Mouse (Mus musculus): ENCODE measurements around the gene Tpbg. TPM values are rescaled to one million over a fixed set of nuclear protein-coding genes. Genes with fewer than 3 reads are reported as not detected.

Gene Tpbg
- total and polyA plus RNA-seq, 3 experiments, result not detected

- Histone ChIP-seq H3K27ac (ENCODE audit: insufficient read depth, low read depth) (no peak overlapping the region), H3K27me3 (replicated peaks) (no peaks in the 10 kb centered on the region), H3K79me2 (replicated peaks; ENCODE audit: control insufficient read depth, extremely low read depth, insufficient read depth, poor library complexity, severe bottlenecking) (no peaks in the 10 kb centered on the region), H3K4me1 (ENCODE audit: control insufficient read depth in 1 of 2, insufficient read depth in 2 of 2) (peaks cover 4 to 7% of the 10 kb centered on the region in 2 experiments), H3K9me3 (replicated peaks; ENCODE audit: low read length) (no peaks in the 10 kb centered on the region), H3K4me3 (replicated peaks in 1 of 3; ENCODE audit: low read depth in 2 of 3, low read length in 2 of 3, poor library complexity in 1 of 3) (no peak overlapping the region), H3K36me3 (replicated peaks in 1 of 2; ENCODE audit: control insufficient read depth in 1 of 2, insufficient read depth in 1 of 2, low read length in 1 of 2) (no peaks in the 10 kb centered on the region), H3K4me2 (ENCODE audit: insufficient read depth, low read depth, poor library complexity, severe bottlenecking) (no peak overlapping the region), H3K9ac (ENCODE audit: insufficient read depth, low read depth) (no peak overlapping the region)
- DNase-seq (ENCODE audit: extremely low read depth), result no peak
- in situ Hi-C loops (cut with MboI; ENCODE audit: low pct_ligation_motif_present, low pct_unique_long_range_greater_than_20kb, low sequenced_read_pairs) (no loop called here), dilution Hi-C loops (cut with MboI; ENCODE audit: extremely low pct_ligation_motif_present, extremely low pct_unique_long_range_greater_than_20kb, low sequenced_read_pairs) (no loop called here)
- TF ChIP-seq CTCF (conservative IDR thresholded peaks at IDR 0.05 in 1 of 2, IDR thresholded peaks at IDR 0.05 in 1 of 2; ENCODE audit: low read depth in 2 of 2, low read length in 2 of 2) (no peak), BHLHE40 (IDR thresholded peaks at IDR 0.05; ENCODE audit: low read depth, low read length) (no peak), UBTF (IDR thresholded peaks at IDR 0.05; ENCODE audit: low read depth, low read length) (no peak), ZKSCAN1 (IDR thresholded peaks at IDR 0.05; ENCODE audit: borderline replicate concordance, low read depth, low read length) (no peak), PAX5 (IDR thresholded peaks at IDR 0.05; ENCODE audit: low read length) (no peak), JUN (IDR thresholded peaks at IDR 0.05; ENCODE audit: insufficient read depth, low read depth, low read length) (no peak), TBP (conservative IDR thresholded peaks at IDR 0.05; ENCODE audit: low read depth, low read length) (no peak), ZMIZ1 (IDR thresholded peaks at IDR 0.05; ENCODE audit: low read depth, low read length) (no peak), USF2 (conservative IDR thresholded peaks at IDR 0.05; ENCODE audit: low read depth, low read length) (no peak), JUND (conservative IDR thresholded peaks at IDR 0.05; ENCODE audit: low read depth, low read length) (no peak), MAX (IDR thresholded peaks at IDR 0.05; ENCODE audit: low read length) (no peak), KAT2A (IDR thresholded peaks at IDR 0.05; ENCODE audit: insufficient replicate concordance, low read length) (no peak), NELFE (IDR thresholded peaks at IDR 0.05; ENCODE audit: low read depth, low read length) (no peak), MYC (IDR thresholded peaks at IDR 0.05; ENCODE audit: low read depth, low read length) (no peak), EP300 (IDR thresholded peaks at IDR 0.05; ENCODE audit: low read length) (no peak), IRF4 (IDR thresholded peaks at IDR 0.05; ENCODE audit: low read depth, low read length) (no peak), ETS1 (conservative IDR thresholded peaks at IDR 0.05; ENCODE audit: low read depth, low read length) (no peak)
Measured at GRCm38 (mm10) chr9:85856511-85856910, 14.3 kb downstream of the Tpbg start.

GRCm38 (mm10) chr9:85861065-85861464 lies 18.9 kb downstream of the Tpbg start:
- no peak overlapping the region for H3K27ac ChIP-seq (ENCODE audit: insufficient read depth, low read depth)
- in situ Hi-C loops (cut with MboI; ENCODE audit: low pct_ligation_motif_present, low pct_unique_long_range_greater_than_20kb, low sequenced_read_pairs) (no loop called here), dilution Hi-C loops (cut with MboI; ENCODE audit: extremely low pct_ligation_motif_present, extremely low pct_unique_long_range_greater_than_20kb, low sequenced_read_pairs) (no loop called here)
- no peak overlapping the region for H3K4me3 ChIP-seq (replicated peaks in 1 of 3; ENCODE audit: low read depth in 2 of 3, low read length in 2 of 3, poor library complexity in 1 of 3)
- no peaks in the 10 kb centered on the region for H3K9me3 ChIP-seq (replicated peaks; ENCODE audit: low read length)
- TF ChIP-seq EP300 (IDR thresholded peaks at IDR 0.05; ENCODE audit: low read length) (no peak), ELF1 (IDR thresholded peaks at IDR 0.05; ENCODE audit: low read depth, low read length) (no peak), CTCF (conservative IDR thresholded peaks at IDR 0.05 in 1 of 2, IDR thresholded peaks at IDR 0.05 in 1 of 2; ENCODE audit: low read depth in 2 of 2, low read length in 2 of 2) (no peak), TCF12 (IDR thresholded peaks at IDR 0.05; ENCODE audit: low read depth, low read length) (no peak), E2F4 (IDR thresholded peaks at IDR 0.05; ENCODE audit: insufficient replicate concordance, low read depth, low read length) (no peak), ZMIZ1 (IDR thresholded peaks at IDR 0.05; ENCODE audit: low read depth, low read length) (no peak), MAZ (IDR thresholded peaks at IDR 0.05; ENCODE audit: low read depth, low read length) (no peak), JUN (IDR thresholded peaks at IDR 0.05; ENCODE audit: insufficient read depth, low read depth, low read length) (no peak), NELFE (IDR thresholded peaks at IDR 0.05; ENCODE audit: low read depth, low read length) (no peak), USF2 (conservative IDR thresholded peaks at IDR 0.05; ENCODE audit: low read depth, low read length) (no peak), RAD21 (IDR thresholded peaks at IDR 0.05; ENCODE audit: low read depth, low read length) (no peak), KAT2A (IDR thresholded peaks at IDR 0.05; ENCODE audit: insufficient replicate concordance, low read length) (no peak), MXI1 (IDR thresholded peaks at IDR 0.05; ENCODE audit: low read depth, low read length) (no peak)
- H3K9ac ChIP-seq (ENCODE audit: insufficient read depth, low read depth), result no peak overlapping the region
- H3K36me3 ChIP-seq (replicated peaks in 1 of 2; ENCODE audit: control insufficient read depth in 1 of 2, insufficient read depth in 1 of 2, low read length in 1 of 2), result no peaks in the 10 kb centered on the region
- H3K4me2 ChIP-seq (ENCODE audit: insufficient read depth, low read depth, poor library complexity, severe bottlenecking), result no peak overlapping the region
- DNase-seq (ENCODE audit: extremely low read depth), result no peak
- H3K79me2 ChIP-seq (replicated peaks; ENCODE audit: control insufficient read depth, extremely low read depth, insufficient read depth, poor library complexity, severe bottlenecking), result no peaks in the 10 kb centered on the region
- no peaks in the 10 kb centered on the region for H3K4me1 ChIP-seq (ENCODE audit: control insufficient read depth in 1 of 2, insufficient read depth in 2 of 2)
- H3K27me3 ChIP-seq (replicated peaks), result no peaks in the 10 kb centered on the region
